Mouse (Mus musculus) liver, embryonic 12.5 days (tissue): ENCODE data around the gene Zfp629. TPM values are rescaled to one million over a fixed set of nuclear protein-coding genes. Genes with fewer than 3 reads are reported as not detected.

ENCODE experiments used
- polyA plus RNA-seq: library from polyadenylated mRNA; unstranded; fragments of >200 nt; fragmentation: Nextera tagmentation; extraction: Ambion mirVana; gene quantifications from 2 replicates; pipeline ENCODE4 v1.2.1, GENCODE M21; 2016

Zfp629 gene
- polyA plus RNA-seq, 1 experiment from 2014 or later: 3.8 TPM

Other genes starting within 250 kb of the Zfp629 start
- 3.9 and 4.1 TPM in 2 replicates for gene Zfp747, start 239.7 kb downstream of the Zfp629 start, polyA plus RNA-seq
- gene 9130019O22Rik, start 228.6 kb downstream of the Zfp629 start, polyA plus RNA-seq: 2.1 and 2.4 TPM in 2 replicates
- gene E430018J23Rik, start 222.2 kb downstream of the Zfp629 start, polyA plus RNA-seq: 1.7 and 1.8 TPM in 2 replicates
- gene Zfp764, start 209.0 kb downstream of the Zfp629 start, polyA plus RNA-seq: 2.4 and 2.5 TPM in 2 replicates
- gene Zfp688, start 193.7 kb downstream of the Zfp629 start, polyA plus RNA-seq: 11.0 and 11.6 TPM in 2 replicates
- gene Zfp689, start 166.6 kb downstream of the Zfp629 start, polyA plus RNA-seq: 3.1 and 3.3 TPM in 2 replicates
- 29.6 and 31.0 TPM in 2 replicates for gene Prr14, start 156.2 kb downstream of the Zfp629 start, polyA plus RNA-seq
- gene Fbrs, start 136.6 kb downstream of the Zfp629 start, polyA plus RNA-seq: 6.9 and 8.1 TPM in 2 replicates
- 38.2 and 38.8 TPM in 2 replicates for gene Srcap, start 103.8 kb downstream of the Zfp629 start, polyA plus RNA-seq
- gene Gm42715, start 96.2 kb downstream of the Zfp629 start, polyA plus RNA-seq: 7.9 and 8.8 TPM in 2 replicates
- gene Tmem265, start 54.4 kb downstream of the Zfp629 start, polyA plus RNA-seq: 1.7 and 2.9 TPM in 2 replicates
- gene Phkg2, start 42.5 kb downstream of the Zfp629 start, polyA plus RNA-seq: 23.1 and 26.7 TPM in 2 replicates
- gene Ccdc189, start 27.2 kb downstream of the Zfp629 start, polyA plus RNA-seq: 7.9 and 8.8 TPM in 2 replicates
- gene Rnf40, start 27.0 kb downstream of the Zfp629 start, polyA plus RNA-seq: 36.3 and 36.9 TPM in 2 replicates
- gene Bcl7c, start 93.1 kb upstream of the Zfp629 start, polyA plus RNA-seq: 40.6 and 43.6 TPM in 2 replicates
- gene Ctf1, start 96.9 kb upstream of the Zfp629 start, polyA plus RNA-seq: 3.6 and 4.6 TPM in 2 replicates
- 0.13 and 0.26 TPM in 2 replicates for gene Ctf2, start 116.4 kb upstream of the Zfp629 start, polyA plus RNA-seq
- gene Fbxl19, start 128.7 kb upstream of the Zfp629 start, polyA plus RNA-seq: 3.7 TPM in 2 replicates
- gene Orai3, start 154.0 kb upstream of the Zfp629 start, polyA plus RNA-seq: 14.8 and 15.0 TPM in 2 replicates
- 13.1 and 13.7 TPM in 2 replicates for gene Setd1a, start 160.9 kb upstream of the Zfp629 start, polyA plus RNA-seq
- gene Gm49388, start 169.8 kb upstream of the Zfp629 start, polyA plus RNA-seq: not detected in 2 replicates
- 28.0 and 29.8 TPM in 2 replicates for gene Hsd3b7, start 184.8 kb upstream of the Zfp629 start, polyA plus RNA-seq
- gene Stx4a, start 208.5 kb upstream of the Zfp629 start, polyA plus RNA-seq: 19.0 and 21.1 TPM in 2 replicates
- 0.20 and 0.56 TPM in 2 replicates for gene Stx1b, start 208.8 kb upstream of the Zfp629 start, polyA plus RNA-seq